16 mouse cellular contexts compared by ENCODE assay signal in the genomic region with DNA sequence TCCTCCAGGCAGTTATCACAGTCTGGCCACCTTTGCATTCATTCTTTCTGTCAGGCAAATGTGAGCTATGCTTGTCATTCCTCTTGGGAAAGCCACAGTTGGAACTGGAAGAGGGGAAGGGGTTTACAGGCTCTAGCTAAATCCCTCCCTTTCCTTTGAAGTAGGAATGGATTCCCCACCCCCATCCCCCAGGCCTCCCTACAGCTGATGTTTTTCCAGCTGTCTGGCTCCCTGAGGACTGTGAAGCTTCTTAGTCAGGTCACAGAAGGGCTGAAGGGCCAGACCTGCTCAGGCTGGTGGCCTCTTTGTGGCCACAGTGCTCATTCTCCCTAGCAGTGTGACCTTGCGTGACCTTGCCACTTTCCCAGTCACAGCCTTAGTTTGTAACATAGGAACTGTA. TPM values are rescaled to one million over a fixed set of nuclear protein-coding genes. Genes with fewer than 3 reads are reported as not detected.
DNase-seq lines count a peak whose midpoint lies in the region; ATAC-seq and TF ChIP-seq lines count a peak whose summit lies in the region.
"Had no signal": no experiment of that assay in that cellular context is flagged by ENCODE, and none has a peak within 500 bp of the region (broad histone marks: within the 10 kb centered on the region; RNA-seq: fewer than 3 reads in every experiment).

No protein-coding gene starts in this region.

- no peak overlapping the region for H3K27ac ChIP-seq in hindbrain, embryonic 11.5 days (ENCODE audit: low read depth, low read length)
- H3K27ac ChIP-seq in hindbrain, postnatal 0 days = no peak overlapping the region
- H3K27ac ChIP-seq in neural tube, embryonic 13.5 days (replicated peaks) = no peak overlapping the region
- H3K27ac ChIP-seq: gastrocnemius, adult 2 months; hindbrain, embryonic 12.5 days; stomach, embryonic 15.5 days had no signal

- no peaks in the 10 kb centered on the region for H3K9me3 ChIP-seq in hindbrain, embryonic 11.5 days (ENCODE audit: control insufficient read depth, low read length)
- no peaks in the 10 kb centered on the region for H3K9me3 ChIP-seq in hindbrain, postnatal 0 days (ENCODE audit: low read length)
- no peaks in the 10 kb centered on the region for H3K9me3 ChIP-seq in neural tube, embryonic 13.5 days
- H3K9me3 ChIP-seq: heart, embryonic 12.5 days; hindbrain, embryonic 12.5 days; stomach, embryonic 15.5 days had no signal

- H3K9ac ChIP-seq in hindbrain, embryonic 11.5 days (ENCODE audit: low read depth, low read length) = no peak overlapping the region
- no peak overlapping the region for H3K9ac ChIP-seq in hindbrain, postnatal 0 days (replicated peaks; ENCODE audit: low read length)
- H3K9ac ChIP-seq in neural tube, embryonic 13.5 days = no peak overlapping the region
- H3K9ac ChIP-seq: heart, embryonic 12.5 days; hindbrain, embryonic 12.5 days; stomach, embryonic 15.5 days had no signal

- 50% methylated on average over 1 of the region's 1 CpGs for WGBS in hindbrain, embryonic 11.5 days
- 83% methylated on average over 1 of the region's 1 CpGs for WGBS in hindbrain, postnatal 0 days
- 70% methylated on average over 1 of the region's 1 CpGs for WGBS in neural tube, embryonic 13.5 days

- no peak for TF ChIP-seq CTCF in hindbrain, postnatal 0 days (IDR thresholded peaks at IDR 0.05; ENCODE audit: low read depth)

- H3K36me3 ChIP-seq in hindbrain, embryonic 11.5 days (ENCODE audit: control insufficient read depth, insufficient read depth, low read length) = no peaks in the 10 kb centered on the region
- H3K36me3 ChIP-seq in hindbrain, postnatal 0 days (ENCODE audit: insufficient read depth, low read length) = no peaks in the 10 kb centered on the region
- no peaks in the 10 kb centered on the region for H3K36me3 ChIP-seq in neural tube, embryonic 13.5 days
- H3K36me3 ChIP-seq: heart, embryonic 12.5 days; hindbrain, embryonic 12.5 days had no signal

- peak; percentile 27 for DNase-seq in hindbrain, embryonic 11.5 days (ENCODE audit: low spot score)
- DNase-seq in hindbrain, postnatal 0 days (ENCODE audit: low spot score) = no peak
- DNase-seq in lung, postnatal 10 days = peak; percentile 17
- DNase-seq in lung, postnatal 25 days (ENCODE audit: low spot score) = no peak
- peak; percentile 37 for DNase-seq in forelimb bud, embryonic 11.5 days (ENCODE audit: low read depth, low spot score)
- no peak for DNase-seq in ovary, postnatal 36 days (ENCODE audit: low spot score)
- DNase-seq: cerebellum, adult 9-10 months; gastrocnemius, adult 2 months; lung, postnatal 36 days; thymus, postnatal 4 days had no signal

- H3K27me3 ChIP-seq in hindbrain, embryonic 11.5 days (ENCODE audit: control insufficient read depth, insufficient read depth, low read length) = no peaks in the 10 kb centered on the region
- H3K27me3 ChIP-seq in hindbrain, postnatal 0 days (ENCODE audit: insufficient read depth, low read length) = peaks cover 6% of the 10 kb centered on the region; the same call in 1 of the 2 replicates
- H3K27me3 ChIP-seq in neural tube, embryonic 13.5 days = no peaks in the 10 kb centered on the region
- H3K27me3 ChIP-seq: heart, embryonic 12.5 days; hindbrain, embryonic 12.5 days; stomach, embryonic 15.5 days had no signal

- H3K4me1 ChIP-seq in hindbrain, embryonic 11.5 days (replicated peaks; ENCODE audit: control insufficient read depth, insufficient read depth, low read length) = no peaks in the 10 kb centered on the region
- H3K4me1 ChIP-seq in hindbrain, postnatal 0 days (ENCODE audit: insufficient read depth, low read length) = 0 out of 2 replicates have a peak, but pooled peaks cover 4% of the 10 kb centered on the region
- peaks cover 3% of the 10 kb centered on the region; the same call in 1 of the 2 replicates for H3K4me1 ChIP-seq in neural tube, embryonic 13.5 days (replicated peaks)
- H3K4me1 ChIP-seq: stomach, embryonic 15.5 days had no signal

- no peak overlapping the region for H3K4me3 ChIP-seq in hindbrain, embryonic 11.5 days (ENCODE audit: low read depth, low read length)
- H3K4me3 ChIP-seq in hindbrain, postnatal 0 days (ENCODE audit: low read length) = no peak overlapping the region
- H3K4me3 ChIP-seq in neural tube, embryonic 13.5 days = no peak overlapping the region
- H3K4me3 ChIP-seq: gastrocnemius, adult 2 months; heart, embryonic 12.5 days; hindbrain, embryonic 12.5 days; stomach, embryonic 15.5 days had no signal

- H3K4me2 ChIP-seq in hindbrain, embryonic 11.5 days (replicated peaks; ENCODE audit: low read depth, low read length) = no peak overlapping the region
- no peak overlapping the region for H3K4me2 ChIP-seq in hindbrain, postnatal 0 days (ENCODE audit: low read depth, low read length)
- H3K4me2 ChIP-seq in neural tube, embryonic 13.5 days = no peak overlapping the region
- H3K4me2 ChIP-seq: heart, embryonic 12.5 days; hindbrain, embryonic 12.5 days; stomach, embryonic 15.5 days had no signal

- no peak for ATAC-seq in hindbrain, embryonic 11.5 days (ENCODE audit: low FRiP score)
- no peak for ATAC-seq in hindbrain, postnatal 0 days
- ATAC-seq in neural tube, embryonic 13.5 days (ENCODE audit: low read depth) = peak; percentile 46; the same call in 1 of the 2 replicates
- ATAC-seq in megakaryocyte, adult 5-6 weeks (ENCODE audit: poor library complexity, severe bottlenecking) = no peak
- ATAC-seq: activated CD4-positive, CD25-positive, alpha-beta regulatory T cell, adult 4 months had no signal

RNA-seq across cellular contexts. Expression of a gene that starts 49.1 kb away (rescaled TPM):
- 3.7 and 4.4 TPM in 2 replicates for polyA plus RNA-seq in hindbrain, embryonic 11.5 days (2014; fragmentation: Nextera tagmentation; extraction: Ambion mirVana)
- 5.8 and 9.5 TPM in 2 replicates for total RNA-seq in hindbrain, postnatal 0 days (2014; rRNA removed)
- polyA plus RNA-seq in hindbrain, postnatal 0 days (2015; fragmentation: Nextera tagmentation; extraction: Ambion mirVana) = 1.4 and 1.9 TPM in 2 replicates
- 3.0 and 4.6 TPM in 2 replicates for polyA plus RNA-seq in neural tube, embryonic 13.5 days (2015; fragmentation: Nextera tagmentation; extraction: Ambion mirVana)
- total RNA-seq in megakaryocyte, adult 5-6 weeks (2015) = 0.23 and 0.42 TPM in 2 replicates
- total RNA-seq in megakaryocyte, adult 5-6 weeks (2017) = 0.24 and 0.44 TPM in 2 replicates

Comparison
In these comparisons a context has a peak if more than half of its experiments do, and no peak if none do; other contexts are left out.
1. DNase-seq: peak in hindbrain, embryonic 11.5 days (single experiment), lung, postnatal 10 days (single experiment) and forelimb bud, embryonic 11.5 days (single experiment); none in hindbrain, postnatal 0 days (single experiment), lung, postnatal 25 days (single experiment) and ovary, postnatal 36 days (single experiment).